Mouse (Mus musculus) stomach, embryonic 14.5 days (tissue): ENCODE data around the gene Cdc34b. TPM values are rescaled to one million over a fixed set of nuclear protein-coding genes. Genes with fewer than 3 reads are reported as not detected.

Source experiments
- ATAC-seq: fragments of 200-750 bp; cut with Nextera tagmentation; 2 replicates; pipeline ENCODE4 v1.8.0; 2017; ENCODE audit warnings: low read depth, moderate TSS enrichment; ENCODE audit not compliant: insufficient number of reproducible peaks, insufficient read depth, low FRiP score
- H3K27ac ChIP-seq: fragments of 300-500 bp; sonication (generic); 2 replicates; pipeline ENCODE4 v1.5.1; 2014; ENCODE audit warnings: mild to moderate bottlenecking, low read length, moderate library complexity, mixed read lengths
- H3K27me3 ChIP-seq: fragments of 300-500 bp; sonication (generic); 2 replicates; pipeline ENCODE4 v1.6.1; 2014; ENCODE audit warnings: low read length, control low read depth, mixed read lengths; ENCODE audit not compliant: control insufficient read depth, insufficient read depth
- H3K36me3 ChIP-seq: fragments of 300-500 bp; sonication (generic); 2 replicates; pipeline ENCODE4 v1.6.1; 2014; ENCODE audit warnings: mild to moderate bottlenecking, control low read depth, low read length, moderate library complexity, mixed read lengths; ENCODE audit not compliant: control insufficient read depth, insufficient read depth
- H3K4me1 ChIP-seq: fragments of 300-500 bp; sonication (generic); 2 replicates; pipeline ENCODE4 v1.6.1; 2014; ENCODE audit warnings: low read length, control low read depth, mixed read lengths; ENCODE audit not compliant: control insufficient read depth, insufficient read depth
- H3K4me2 ChIP-seq: fragments of 300-500 bp; sonication (generic); replicated peaks from 2 replicates; pipeline ENCODE4 v1.6.1; 2014; ENCODE audit warnings: low read depth, low read length, control low read depth
- H3K4me3 ChIP-seq: fragments of 300-500 bp; sonication (generic); 2 replicates; pipeline ENCODE4 v1.5.1; 2014; ENCODE audit warnings: low read depth, low read length, control low read depth
- H3K9ac ChIP-seq: fragments of 300-500 bp; sonication (generic); replicated peaks from 2 replicates; pipeline ENCODE4 v1.6.1; 2014; ENCODE audit warnings: low read depth, mild to moderate bottlenecking, control low read depth, low read length, moderate library complexity, mixed read lengths
- H3K9me3 ChIP-seq: fragments of 300-500 bp; sonication (generic); 2 replicates; pipeline ENCODE4 v1.6.1; 2016; ENCODE audit warnings: low read depth, low read length, control low read depth; ENCODE audit not compliant: control insufficient read depth
- WGBS: fragments of 180-500 bp; shearing (Covaris S2); extraction: QIAGEN DNeasy Blood & Tissue Kit; methylation state at CpG from one replicate; pipeline ENCODE4 v1.1.7; 2014; 5-methylcytosine and 5-hydroxymethylcytosine counted together
- polyA plus RNA-seq: library from polyadenylated mRNA; unstranded; fragments of >200 nt; fragmentation: Nextera tagmentation; extraction: Ambion mirVana; gene quantifications from 2 replicates; pipeline ENCODE4 v1.2.1, GENCODE M21; 2014

Gene Cdc34b
- polyA plus RNA-seq, 1 experiment from 2014 or later: not detected

- Histone ChIP-seq H3K36me3 (no peaks in the 10 kb centered on the region), H3K27ac (peak overlapping the region; percentile 81), H3K9ac (no peak overlapping the region), H3K4me2 (no peak overlapping the region), H3K4me3 (no peak overlapping the region), H3K27me3 (no peaks in the 10 kb centered on the region), H3K4me1 (peaks cover 18% of the 10 kb centered on the region), H3K9me3 (no peaks in the 10 kb centered on the region)
- WGBS: 42% methylated on average over 7 of the region's 7 CpGs
- no peak for ATAC-seq
Measured at GRCm38 (mm10) chr11:94704020-94704419, 37.6 kb upstream of the Cdc34b start.

GRCm38 (mm10) chr11:94704472-94704871 lies 37.1 kb upstream of the Cdc34b start, which contains the start of gene Gm11541:
Gm11541 (minus strand) TSS chr11:94704499.
- Histone ChIP-seq H3K4me2 (no peak within 1 kb of the TSS), H3K36me3 (no peaks in the 10 kb centered on the region), H3K9me3 (no peaks in the 10 kb centered on the region), H3K4me1 (peaks cover 18% of the 10 kb centered on the region), H3K9ac (no peak within 1 kb of the TSS), H3K4me3 (no peak within 1 kb of the TSS), H3K27me3 (no peaks in the 10 kb centered on the region), H3K27ac (peak within 1 kb of the TSS; percentile 81)
- WGBS: 61% methylated on average over 5 of the region's 5 CpGs
- no peak for ATAC-seq

GRCm38 (mm10) chr11:94713246-94713860 lies 28.2 kb upstream of the Cdc34b start:
- WGBS: 29% methylated on average over 11 of the region's 11 CpGs
- H3K9ac ChIP-seq: no peak overlapping the region
- H3K4me2 ChIP-seq: no peak overlapping the region
- H3K4me1 ChIP-seq: peaks cover 15% of the 10 kb centered on the region
- no peaks in the 10 kb centered on the region for H3K27me3 ChIP-seq
- peak overlapping the region; percentile 72 for H3K27ac ChIP-seq
- ATAC-seq: no peak
- no peak overlapping the region for H3K4me3 ChIP-seq
- H3K36me3 ChIP-seq: no peaks in the 10 kb centered on the region
- H3K9me3 ChIP-seq: no peaks in the 10 kb centered on the region

- Histone ChIP-seq H3K9me3 (no peaks in the 10 kb centered on the region), H3K4me1 (peaks cover 15% of the 10 kb centered on the region), H3K4me3 (no peak overlapping the region), H3K27me3 (no peaks in the 10 kb centered on the region), H3K4me2 (no peak overlapping the region), H3K27ac (no peak overlapping the region), H3K9ac (no peak overlapping the region), H3K36me3 (no peaks in the 10 kb centered on the region)
- ATAC-seq: no peak
- WGBS: 63% methylated on average over 5 of the region's 5 CpGs
Measured at GRCm38 (mm10) chr11:94715622-94716021, 26.0 kb upstream of the Cdc34b start.

GRCm38 (mm10) chr11:94716754-94717153 lies 24.8 kb upstream of the Cdc34b start:
- Histone ChIP-seq H3K4me2 (no peak overlapping the region; the same call in 1 of the 2 replicates), H3K27me3 (no peaks in the 10 kb centered on the region), H3K27ac (no peak overlapping the region), H3K36me3 (no peaks in the 10 kb centered on the region), H3K4me1 (peaks cover 17% of the 10 kb centered on the region), H3K9ac (no peak overlapping the region), H3K4me3 (no peak overlapping the region), H3K9me3 (no peaks in the 10 kb centered on the region)
- no peak for ATAC-seq
- WGBS: 7% methylated on average over 9 of the region's 9 CpGs

GRCm38 (mm10) chr11:94717239-94717638 lies 24.3 kb upstream of the Cdc34b start:
- Histone ChIP-seq H3K4me2 (no peak overlapping the region; the same call in 1 of the 2 replicates), H3K9me3 (no peaks in the 10 kb centered on the region), H3K4me1 (peaks cover 19% of the 10 kb centered on the region), H3K27ac (no peak overlapping the region), H3K4me3 (no peak overlapping the region), H3K36me3 (no peaks in the 10 kb centered on the region), H3K27me3 (no peaks in the 10 kb centered on the region), H3K9ac (no peak overlapping the region)
- ATAC-seq: no peak
- 31% methylated on average over 11 of the region's 11 CpGs for WGBS

- H3K4me2 ChIP-seq: no peak overlapping the region
- no peaks in the 10 kb centered on the region for H3K27me3 ChIP-seq
- no peak overlapping the region for H3K4me3 ChIP-seq
- peaks cover 14% of the 10 kb centered on the region for H3K4me1 ChIP-seq
- no peaks in the 10 kb centered on the region for H3K36me3 ChIP-seq
- WGBS: 89% methylated on average over 7 of the region's 7 CpGs
- no peak overlapping the region for H3K27ac ChIP-seq
- ATAC-seq: no peak
- H3K9me3 ChIP-seq: no peaks in the 10 kb centered on the region
- H3K9ac ChIP-seq: no peak overlapping the region
Measured at GRCm38 (mm10) chr11:94718113-94718909, 23.3 kb upstream of the Cdc34b start.

GRCm38 (mm10) chr11:94719216-94719615 lies 22.4 kb upstream of the Cdc34b start:
- Histone ChIP-seq H3K27ac (no peak overlapping the region), H3K4me1 (peaks cover 10% of the 10 kb centered on the region), H3K4me2 (no peak overlapping the region), H3K27me3 (no peaks in the 10 kb centered on the region), H3K36me3 (no peaks in the 10 kb centered on the region), H3K9ac (no peak overlapping the region), H3K4me3 (no peak overlapping the region), H3K9me3 (no peaks in the 10 kb centered on the region)
- WGBS: 71% methylated on average over 2 of the region's 2 CpGs
- ATAC-seq: no peak
